Mouse (Mus musculus): ENCODE data around the gene Casc1.

DNA sequence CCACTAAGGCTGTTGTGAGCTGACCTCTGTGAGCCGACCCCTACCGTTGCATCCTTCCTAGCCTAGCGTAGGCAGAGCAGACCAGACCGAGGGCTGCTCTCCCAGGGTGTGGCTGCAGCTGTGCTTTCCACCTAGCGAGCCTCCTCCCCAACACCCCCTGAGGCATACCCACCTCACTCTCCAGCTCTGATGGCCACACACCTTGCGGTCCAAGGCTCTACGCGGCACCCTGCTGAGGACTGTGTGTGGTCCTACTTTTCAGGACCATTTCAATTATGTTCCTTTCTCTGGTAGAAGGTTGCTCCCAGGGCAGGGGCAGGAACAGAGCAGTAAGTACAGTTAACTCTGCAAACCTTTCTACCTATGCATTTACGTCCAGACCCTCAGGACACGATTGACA, 34.3 kb downstream of the Casc1 start:
- TF ChIP-seq CTCF (IDR thresholded peaks at IDR 0.05): no peak
- TF ChIP-seq EP300 (IDR thresholded peaks at IDR 0.05): no peak

Data from lung, postnatal 0 days (tissue).